Mouse (Mus musculus) colon, adult 2 months (tissue): Measurements from ENCODE around the gene Insl5. TPM values are rescaled to one million over a fixed set of nuclear protein-coding genes. Genes with fewer than 3 reads are reported as not detected.

Experiments used
- polyA plus RNA-seq: library from polyadenylated mRNA; depleted of rRNA; stranded (reverse); fragments of >200 nt; gene quantifications from 2 replicates; pipeline ENCODE4 v1.2.3, GENCODE M21; 2012; rRNA removed

Gene Insl5
- 107 and 144 TPM in 2 replicates for polyA plus RNA-seq

GRCm38 (mm10) chr4:103026621-103027020, at the start of gene Insl5:
TSS of gene Insl5 (minus strand) at chr4:103026842.

GRCm38 (mm10) chr4:102978440-102978839, 48.2 kb downstream of the Insl5 start, which contains the start of gene Tctex1d1:
TSS of gene Tctex1d1 (plus strand) at chr4:102978606.

Other genes with a start within 250 kb of the Insl5 start
- gene Tctex1d1, start 48.2 kb downstream of the Insl5 start, polyA plus RNA-seq = 0.27 and 0.28 TPM in 2 replicates
- 10.6 and 11.5 TPM in 2 replicates for gene Mier1, start 87.5 kb upstream of the Insl5 start, polyA plus RNA-seq
- gene Wdr78, start 87.7 kb upstream of the Insl5 start, polyA plus RNA-seq = 0.36 and 0.76 TPM in 2 replicates
- 12.0 and 14.5 TPM in 2 replicates for gene Slc35d1, start 188.3 kb upstream of the Insl5 start, polyA plus RNA-seq